Mouse (Mus musculus): Measurements from ENCODE around the gene Higd1a.

- TF ChIP-seq CTCF (IDR thresholded peaks at IDR 0.05; ENCODE audit: low read depth, low read length) (no peak), POLR2A (IDR thresholded peaks at IDR 0.05; ENCODE audit: insufficient read depth, low read length) (no peak), EP300 (IDR thresholded peaks at IDR 0.05; ENCODE audit: insufficient read depth, low read depth, low read length) (no peak)
These were observed 3.9 kb downstream of the Higd1a start for GRCm38 (mm10) chr9:121854246-121854645.

All from ES-Bruce4 (cell line).